Mouse (Mus musculus): ENCODE results near the gene Abhd14b.

GRCm38 (mm10) chr9:106451899-106452298 is 4.6 kb downstream of the Abhd14b start:
- TF ChIP-seq CTCF (IDR thresholded peaks at IDR 0.05; ENCODE audit: low read depth, low read length) (no peak), POLR2A (IDR thresholded peaks at IDR 0.05; ENCODE audit: extremely low read depth, insufficient read depth, low read length) (no peak)
